Mouse (Mus musculus): ENCODE measurements at regions not wholly inside any gene's neighbourhood (a gene's known extent, or its start where the extent isn't known, plus 50 kb on each side); places are given as distances from the start of the nearest gene placed in this dataset.
"Not testable (repeated sequence)": the region's sequence is repeated elsewhere in the genome, so short reads cannot be mapped to it uniquely, and the experiment has no call there.

- TF ChIP-seq CTCF (IDR thresholded peaks at IDR 0.05; ENCODE audit: insufficient read depth, low read depth, low read length): no peak
- no peak for TF ChIP-seq POLR2A (IDR thresholded peaks at IDR 0.05; ENCODE audit: insufficient read depth, low read depth, low read length)
- Histone ChIP-seq H3K4me3 (ENCODE audit: insufficient read depth, low read depth, low read length) (no peak overlapping the region), H3K4me1 (ENCODE audit: control insufficient read depth, insufficient read depth, low read length) (peaks cover 3% of the 10 kb centered on the region; the same call in 1 of the 2 replicates), H3K27ac (ENCODE audit: insufficient read depth, low read depth, low read length) (no peak overlapping the region)
- 56% methylated on average over 6 of the region's 6 CpGs for WGBS
These were observed 414.3 kb downstream of the Gtdc1 start for GRCm38 (mm10) chr2:44513080-44513724.

GRCm38 (mm10) chr2:44512334-44512733, 415.1 kb downstream of the Gtdc1 start:
- H3K27ac ChIP-seq (ENCODE audit: insufficient read depth, low read depth, low read length): no peak overlapping the region
- 29% methylated on average over 8 of the region's 8 CpGs for WGBS

GRCm38 (mm10) chr2:44509101-44509500, 418.4 kb downstream of the Gtdc1 start:
- 68% methylated on average over 4 of the region's 4 CpGs for WGBS
- H3K4me1 ChIP-seq (ENCODE audit: control insufficient read depth, insufficient read depth, low read length): peaks cover 3% of the 10 kb centered on the region; the same call in 1 of the 2 replicates
- TF ChIP-seq POLR2A (IDR thresholded peaks at IDR 0.05; ENCODE audit: insufficient read depth, low read depth, low read length): no peak
- TF ChIP-seq CTCF (IDR thresholded peaks at IDR 0.05; ENCODE audit: insufficient read depth, low read depth, low read length): no peak

More at GRCm38 (mm10) chr2:44512334-44512733, 415.1 kb downstream of the Gtdc1 start:
- TF ChIP-seq POLR2A (IDR thresholded peaks at IDR 0.05; ENCODE audit: insufficient read depth, low read depth, low read length): no peak
- no peak for TF ChIP-seq CTCF (IDR thresholded peaks at IDR 0.05; ENCODE audit: insufficient read depth, low read depth, low read length)
- H3K4me1 ChIP-seq (ENCODE audit: control insufficient read depth, insufficient read depth, low read length): peaks cover 3% of the 10 kb centered on the region; the same call in 1 of the 2 replicates
- H3K4me3 ChIP-seq (ENCODE audit: insufficient read depth, low read depth, low read length): no peak overlapping the region

GRCm38 (mm10) chr2:44504273-44504672, 423.2 kb downstream of the Gtdc1 start:
- no peak overlapping the region for H3K4me3 ChIP-seq (ENCODE audit: insufficient read depth, low read depth, low read length)
- no peaks in the 10 kb centered on the region for H3K4me1 ChIP-seq (ENCODE audit: control insufficient read depth, insufficient read depth, low read length)
- WGBS: 63% methylated on average over 6 of the region's 6 CpGs
- TF ChIP-seq POLR2A (IDR thresholded peaks at IDR 0.05; ENCODE audit: insufficient read depth, low read depth, low read length) (no peak), CTCF (IDR thresholded peaks at IDR 0.05; ENCODE audit: insufficient read depth, low read depth, low read length) (no peak)
- H3K27ac ChIP-seq (ENCODE audit: insufficient read depth, low read depth, low read length): no peak overlapping the region

More at GRCm38 (mm10) chr2:44509101-44509500, 418.4 kb downstream of the Gtdc1 start:
- Histone ChIP-seq H3K27ac (ENCODE audit: insufficient read depth, low read depth, low read length) (no peak overlapping the region), H3K4me3 (ENCODE audit: insufficient read depth, low read depth, low read length) (no peak overlapping the region)

- H3K4me1 ChIP-seq (ENCODE audit: control insufficient read depth, insufficient read depth, low read length); H3K27ac ChIP-seq (ENCODE audit: insufficient read depth, low read depth, low read length); H3K4me3 ChIP-seq (ENCODE audit: insufficient read depth, low read depth, low read length): not testable (repeated sequence)
- 97% methylated on average over 1 of the region's 1 CpGs for WGBS
These were observed 436.7 kb downstream of the Gtdc1 start for GRCm38 (mm10) chr2:44490806-44491205.

- no peak overlapping the region for H3K27ac ChIP-seq (ENCODE audit: insufficient read depth, low read depth, low read length)
- over 99% methylated on average over 4 of the region's 4 CpGs for WGBS
- no peak overlapping the region for H3K4me3 ChIP-seq (ENCODE audit: insufficient read depth, low read depth, low read length)
- H3K4me1 ChIP-seq (ENCODE audit: control insufficient read depth, insufficient read depth, low read length): no peaks in the 10 kb centered on the region
- no peak for TF ChIP-seq CTCF (IDR thresholded peaks at IDR 0.05; ENCODE audit: insufficient read depth, low read depth, low read length)
- TF ChIP-seq POLR2A (IDR thresholded peaks at IDR 0.05; ENCODE audit: insufficient read depth, low read depth, low read length): no peak
These were observed 437.2 kb downstream of the Gtdc1 start for GRCm38 (mm10) chr2:44490230-44490629.

GRCm38 (mm10) chr2:44485880-44486279, 441.6 kb downstream of the Gtdc1 start:
- H3K4me3 ChIP-seq (ENCODE audit: insufficient read depth, low read depth, low read length): peak overlapping the region; percentile 9; the same call in 1 of the 2 replicates
- peak overlapping the region; percentile 46; the same call in 1 of the 2 replicates for H3K27ac ChIP-seq (ENCODE audit: insufficient read depth, low read depth, low read length)
- WGBS: 33% methylated on average over 14 of the region's 14 CpGs
- no peaks in the 10 kb centered on the region for H3K4me1 ChIP-seq (ENCODE audit: control insufficient read depth, insufficient read depth, low read length)
- TF ChIP-seq CTCF (IDR thresholded peaks at IDR 0.05; ENCODE audit: insufficient read depth, low read depth, low read length) (no peak), POLR2A (IDR thresholded peaks at IDR 0.05; ENCODE audit: insufficient read depth, low read depth, low read length) (no peak)

GRCm38 (mm10) chr2:44479746-44480145, 447.7 kb downstream of the Gtdc1 start:
- no peak overlapping the region for H3K27ac ChIP-seq (ENCODE audit: insufficient read depth, low read depth, low read length)
- no peak overlapping the region for H3K4me3 ChIP-seq (ENCODE audit: insufficient read depth, low read depth, low read length)
- no peaks in the 10 kb centered on the region for H3K4me1 ChIP-seq (ENCODE audit: control insufficient read depth, insufficient read depth, low read length)
- 88% methylated on average over 5 of the region's 5 CpGs for WGBS
- TF ChIP-seq CTCF (IDR thresholded peaks at IDR 0.05; ENCODE audit: insufficient read depth, low read depth, low read length) (no peak), POLR2A (IDR thresholded peaks at IDR 0.05; ENCODE audit: insufficient read depth, low read depth, low read length) (no peak)

- no peaks in the 10 kb centered on the region for H3K4me1 ChIP-seq (ENCODE audit: control insufficient read depth, insufficient read depth, low read length)
- no peak overlapping the region for H3K4me3 ChIP-seq (ENCODE audit: insufficient read depth, low read depth, low read length)
- TF ChIP-seq CTCF (IDR thresholded peaks at IDR 0.05; ENCODE audit: insufficient read depth, low read depth, low read length) (no peak), POLR2A (IDR thresholded peaks at IDR 0.05; ENCODE audit: insufficient read depth, low read depth, low read length) (no peak)
- 82% methylated on average over 1 of the region's 1 CpGs for WGBS
- H3K27ac ChIP-seq (ENCODE audit: insufficient read depth, low read depth, low read length): no peak overlapping the region
These were observed 452.0 kb downstream of the Gtdc1 start for GRCm38 (mm10) chr2:44475456-44475855.

Data from olfactory bulb, adult 2 months (tissue).